Mouse (Mus musculus) bone marrow, adult 2 months (tissue): ENCODE measurements around the gene Sp2. TPM values are rescaled to one million over a fixed set of nuclear protein-coding genes. Genes with fewer than 3 reads are reported as not detected.

Source experiments
- H3K27ac ChIP-seq: fragments of 200-500 bp; 2 replicates; pipeline ENCODE4 v1.5.1; 2012; ENCODE audit warnings: low read depth, mild to moderate bottlenecking, control low read depth, inconsistent platforms, low read length; ENCODE audit not compliant: control insufficient read depth, poor library complexity, insufficient read depth
- H3K4me1 ChIP-seq: fragments of 200-500 bp; 2 replicates; pipeline ENCODE4 v1.6.1; 2011; ENCODE audit warnings: low read length; ENCODE audit not compliant: control insufficient read depth, insufficient read depth
- H3K4me3 ChIP-seq: fragments of 200-500 bp; replicated peaks from 2 replicates; pipeline ENCODE3; 2011; ENCODE audit warnings: mild to moderate bottlenecking, low read depth, low read length, control low read depth; ENCODE audit not compliant: control insufficient read depth
- CTCF ChIP-seq: fragments of 200-500 bp; IDR thresholded peaks from 2 replicates; pipeline ENCODE4 v1.5.1; 2011; ENCODE audit warnings: low read length, control low read depth; ENCODE audit not compliant: control insufficient read depth, insufficient read depth
- POLR2A ChIP-seq: fragments of 200-500 bp; IDR thresholded peaks from 2 replicates; pipeline ENCODE4 v1.6.1; 2011; ENCODE audit warnings: low read depth, mild to moderate bottlenecking, control low read depth, low read length, borderline replicate concordance; ENCODE audit not compliant: control insufficient read depth
- WGBS: fragments of 180-500 bp; shearing (Covaris S2); methylation state at CpG from one replicate; pipeline ENCODE4 v1.1.7; 2018; 5-methylcytosine and 5-hydroxymethylcytosine counted together
- polyA plus RNA-seq: library from polyadenylated mRNA; stranded (reverse); fragments of >200 nt; gene quantifications from 2 replicates; pipeline ENCODE4 v1.2.4, GENCODE M21; 2011; ENCODE audit warnings: low replicate concordance; ENCODE audit not compliant: missing spikeins, insufficient read depth, insufficient read length

Sp2 gene
- polyA plus RNA-seq, 1 experiment = 16.9 TPM

DNA sequence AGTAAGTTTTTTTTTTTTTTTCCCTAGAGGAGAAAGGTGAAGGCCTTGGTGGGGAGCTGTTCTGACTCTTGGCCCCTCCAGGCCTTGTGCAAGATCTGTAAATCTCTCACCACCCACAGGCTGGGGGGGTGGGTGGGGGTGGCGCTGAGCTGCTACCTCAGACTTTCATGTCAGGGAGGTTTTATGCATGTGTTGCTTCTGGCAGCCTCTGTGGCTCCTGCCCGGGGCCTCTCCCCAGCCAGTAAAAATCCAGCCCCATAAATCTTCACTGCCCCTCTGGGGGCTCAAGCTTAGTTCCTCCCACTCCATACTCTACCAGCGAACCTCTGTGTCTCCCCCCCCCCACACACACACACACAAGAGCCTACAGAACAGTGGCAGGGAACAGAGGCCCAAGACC, 3.7 kb upstream of the Sp2 start:
- 49% methylated on average over 3 of the region's 3 CpGs for WGBS
- no peak for TF ChIP-seq POLR2A
- TF ChIP-seq CTCF = no peak
- Histone ChIP-seq H3K4me3 (no peak overlapping the region), H3K27ac (no peak overlapping the region), H3K4me1 (no peaks in the 10 kb centered on the region)

DNA sequence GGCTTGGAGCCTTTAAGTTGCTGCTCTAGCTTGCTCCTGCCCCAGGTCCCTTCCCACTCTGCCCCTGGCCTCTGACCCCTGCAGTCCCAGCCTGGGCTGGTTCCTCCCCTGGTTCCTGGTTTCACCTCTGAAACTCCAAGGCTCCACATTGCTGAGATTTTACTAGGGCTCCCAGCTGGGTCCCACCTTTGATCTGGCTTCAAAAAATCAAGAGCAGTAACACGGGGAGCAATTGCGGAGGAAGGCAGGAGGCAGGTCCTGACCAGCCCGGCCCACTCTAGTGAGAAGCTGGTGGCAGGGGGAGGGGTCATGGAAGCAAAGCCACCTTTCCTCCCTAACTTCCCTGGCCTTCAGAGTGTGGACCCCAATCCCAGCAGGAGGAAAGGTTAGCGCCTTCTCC, 2.1 kb upstream of the Sp2 start:
- H3K4me3 ChIP-seq = no peak overlapping the region
- no peaks in the 10 kb centered on the region for H3K4me1 ChIP-seq
- H3K27ac ChIP-seq = no peak overlapping the region
- 80% methylated on average over 4 of the region's 4 CpGs for WGBS
- TF ChIP-seq CTCF = no peak

DNA sequence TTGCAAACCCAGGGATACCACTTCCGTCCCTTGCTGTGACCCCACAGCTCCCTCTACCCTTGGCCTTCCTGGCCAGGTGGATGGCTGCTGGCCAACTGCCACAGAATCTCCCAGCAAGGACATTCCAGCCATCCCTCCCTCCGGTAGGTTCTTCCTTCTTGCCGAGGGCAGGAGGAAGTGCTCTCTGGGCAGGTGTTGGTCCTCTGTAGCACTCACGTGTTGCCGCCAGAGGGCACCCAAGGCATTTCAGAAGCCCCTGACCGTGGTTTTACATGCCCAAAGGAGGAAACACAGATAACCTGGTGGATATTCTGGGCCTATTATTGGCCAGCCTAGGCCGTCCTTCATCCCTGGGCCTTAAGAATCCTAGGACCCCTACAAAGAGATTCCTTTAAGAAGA, 404 bp downstream of the Sp2 start:
- peak; percentile 95 for TF ChIP-seq CTCF
- TF ChIP-seq POLR2A = no peak
- 5% methylated on average over 7 of the region's 7 CpGs for WGBS
- Histone ChIP-seq H3K4me1 (peaks cover 2% of the 10 kb centered on the region; the same call in 1 of the 2 replicates), H3K4me3 (no peak overlapping the region), H3K27ac (no peak overlapping the region)

DNA sequence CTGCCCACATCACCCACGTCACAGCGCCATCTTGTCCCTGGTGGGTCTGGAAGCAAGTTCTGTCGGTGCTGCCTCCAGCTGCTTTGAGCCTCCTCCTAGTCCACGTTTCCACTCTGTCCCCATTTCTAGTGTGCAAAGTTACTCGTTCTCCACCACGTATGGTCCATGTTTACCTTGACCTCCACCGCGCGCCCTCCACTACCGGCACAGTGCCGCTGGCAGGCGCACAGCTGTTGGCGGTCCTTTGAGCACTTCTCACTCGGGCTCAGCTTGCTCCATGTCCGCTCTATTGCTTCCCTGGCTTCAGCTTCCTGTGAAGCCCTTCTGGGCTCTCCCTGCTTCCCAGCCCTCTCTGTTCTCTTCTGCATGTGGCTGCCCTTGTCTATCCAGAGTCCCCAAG, 1.3 kb downstream of the Sp2 start:
- TF ChIP-seq CTCF (no peak), POLR2A (no peak)
- Histone ChIP-seq H3K4me3 (no peak overlapping the region), H3K27ac (no peak overlapping the region), H3K4me1 (peaks cover 2% of the 10 kb centered on the region; the same call in 1 of the 2 replicates)
- WGBS = 85% methylated on average over 15 of the region's 15 CpGs

DNA sequence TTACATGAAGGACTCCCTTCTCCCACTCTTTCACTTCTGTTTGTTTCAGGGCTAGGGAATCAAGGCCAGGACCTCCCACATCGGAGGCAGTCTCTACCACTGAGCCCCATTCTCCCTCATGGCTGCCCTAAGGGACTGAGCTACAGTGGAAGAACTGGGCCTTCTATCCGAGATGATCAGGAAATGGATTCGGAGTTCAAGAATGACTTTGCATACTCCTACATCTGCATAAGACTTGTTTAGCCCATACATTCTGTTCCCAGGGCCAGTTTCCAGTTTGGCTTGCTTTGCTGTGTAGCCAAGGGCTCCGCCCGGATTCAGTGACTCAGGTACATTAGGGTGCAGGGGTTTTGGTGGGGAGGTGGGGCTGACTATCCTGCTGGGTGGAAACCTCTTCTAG, 2.7 kb downstream of the Sp2 start:
- TF ChIP-seq POLR2A = no peak
- peaks cover 5% of the 10 kb centered on the region for H3K4me1 ChIP-seq
- 83% methylated on average over 5 of the region's 5 CpGs for WGBS

DNA sequence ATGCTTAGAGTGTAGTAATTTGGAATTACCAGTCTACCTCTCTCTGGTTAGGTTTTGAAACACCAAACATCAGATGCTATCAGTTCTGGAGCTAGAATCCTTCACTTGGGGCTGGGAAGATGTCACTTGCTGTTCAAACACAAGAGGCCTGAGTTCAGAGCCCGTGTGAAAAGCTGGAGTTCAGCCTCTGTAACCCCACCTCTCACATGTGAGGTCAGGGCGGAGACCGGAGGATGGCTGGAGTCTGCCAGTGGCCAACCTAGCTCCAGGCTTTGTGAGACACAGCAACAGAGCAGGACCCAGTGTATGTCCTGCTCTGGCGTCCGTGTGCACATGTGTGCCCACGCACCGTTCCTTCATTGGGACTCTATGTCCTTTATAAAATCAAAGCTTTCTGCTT, 3.4 kb downstream of the Sp2 start:
- Histone ChIP-seq H3K27ac (no peak overlapping the region), H3K4me1 (peaks cover 5% of the 10 kb centered on the region), H3K4me3 (no peak overlapping the region)
- TF ChIP-seq POLR2A = no peak
- no peak for TF ChIP-seq CTCF
- 83% methylated on average over 7 of the region's 7 CpGs for WGBS

More for the DNA sequence above, 2.7 kb downstream of the Sp2 start:
- Histone ChIP-seq H3K4me3 (no peak overlapping the region), H3K27ac (no peak overlapping the region)

DNA sequence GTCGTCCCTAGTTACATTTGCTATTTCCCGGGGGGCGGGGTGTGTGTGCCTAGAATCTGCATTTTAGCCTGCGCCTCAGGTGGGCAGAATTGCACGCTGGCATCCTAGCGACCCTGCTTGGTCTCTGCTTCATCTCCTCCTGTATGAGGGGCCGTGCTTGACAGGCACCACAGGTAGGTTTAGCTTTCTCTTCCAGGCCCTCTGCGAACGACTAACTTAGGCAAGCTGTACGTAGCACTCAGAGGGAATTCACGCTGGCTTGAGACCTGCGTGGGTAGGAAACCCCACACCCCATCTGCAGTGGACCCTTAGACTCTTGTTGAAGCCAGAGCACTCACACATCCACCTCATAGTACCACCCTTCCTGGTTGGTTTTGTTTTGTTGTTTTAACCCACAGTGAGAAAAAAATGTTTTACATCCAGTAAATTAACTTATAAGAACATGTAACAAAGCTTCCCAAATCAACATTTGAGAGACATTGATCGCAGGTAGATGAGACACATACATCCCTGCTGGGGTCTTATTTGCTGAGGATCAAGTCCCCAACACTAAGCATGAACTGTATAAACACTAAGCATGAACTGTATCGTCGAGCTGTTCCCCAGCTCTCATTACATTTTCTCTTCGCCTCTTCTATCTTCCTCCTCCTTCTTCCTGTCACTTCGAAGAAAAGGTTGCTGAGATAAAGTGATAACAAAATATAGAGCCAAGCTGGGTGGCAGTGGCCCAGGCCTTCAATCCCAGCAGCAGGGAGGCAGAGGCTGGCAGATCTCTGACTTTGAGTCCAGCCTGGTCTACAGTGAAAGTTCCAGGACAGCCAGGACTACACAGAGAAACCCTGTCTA, 4.1 kb downstream of the Sp2 start:
- no peak for TF ChIP-seq CTCF
- TF ChIP-seq POLR2A = no peak
- peak overlapping the region; percentile 94 for H3K27ac ChIP-seq
- peaks cover 6% of the 10 kb centered on the region for H3K4me1 ChIP-seq
- H3K4me3 ChIP-seq = peak overlapping the region; percentile 83
- 19% methylated on average over 17 of the region's 17 CpGs for WGBS

DNA sequence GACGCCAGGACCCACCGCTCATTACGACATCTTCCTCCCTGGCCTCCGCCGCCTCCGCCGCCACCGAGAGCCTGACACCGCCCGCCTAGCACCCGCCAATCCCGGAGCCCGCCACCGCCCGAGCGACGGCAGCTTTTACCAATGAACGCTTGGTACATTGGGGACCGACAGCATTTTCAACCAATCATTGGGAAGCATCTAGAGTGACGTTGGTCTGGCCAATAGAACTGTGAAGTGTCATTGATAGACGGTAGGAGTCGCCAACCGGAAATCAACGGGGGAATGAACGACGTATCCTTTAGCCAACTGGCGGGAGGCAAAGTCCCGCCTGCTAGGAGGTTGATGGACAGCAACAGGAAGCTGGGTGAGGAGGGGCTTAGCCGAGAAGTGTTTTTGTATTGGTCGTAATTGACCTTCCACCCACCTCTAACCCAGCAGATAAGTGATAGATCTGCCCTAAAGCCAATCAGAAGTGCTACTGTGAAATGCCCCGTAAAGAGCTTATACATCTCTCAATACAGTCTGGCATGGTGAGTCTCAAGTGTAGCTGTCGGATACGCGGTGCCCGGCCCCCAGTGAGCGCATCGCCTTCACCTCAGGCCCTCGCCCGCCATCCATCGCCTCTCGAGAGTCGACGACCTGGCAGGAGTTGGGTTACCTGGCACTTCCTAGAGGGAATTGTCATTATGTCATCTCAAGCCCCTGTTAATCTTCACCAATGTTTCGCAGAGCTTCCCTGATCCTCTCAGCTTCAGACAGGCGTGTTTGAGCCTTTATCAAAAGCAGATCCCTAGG, 5.0 kb downstream of the Sp2 start:
- Histone ChIP-seq H3K4me1 (peaks cover 9% of the 10 kb centered on the region), H3K27ac (peak overlapping the region; percentile 98), H3K4me3 (peak overlapping the region; percentile 94)
- under 1% methylated on average over 45 of the region's 45 CpGs for WGBS
- TF ChIP-seq CTCF (no peak), POLR2A (peak; percentile 88; the same call in 1 of the 2 replicates)
